Comparison of ENCODE assay signal across 7 mouse cellular contexts in genomic region chr15:84923508-84924181, GRCm38 (mm10). TPM values are rescaled to one million over a fixed set of nuclear protein-coding genes. Genes with fewer than 3 reads are reported as not detected.
DNase-seq lines count a peak whose midpoint lies in the region; ATAC-seq and TF ChIP-seq lines count a peak whose summit lies in the region.

No protein-coding gene starts in this region.

- H3K4me2 ChIP-seq in forebrain, embryonic 14.5 days (ENCODE audit: low read length), result peak overlapping the region; percentile 89

- H3K4me3 ChIP-seq in forebrain, embryonic 14.5 days (ENCODE audit: low read depth, low read length), result peak overlapping the region; percentile 98
- peak overlapping the region; percentile 96 for H3K4me3 ChIP-seq in liver, adult 2 months (ENCODE audit: insufficient read depth, low read depth, low read length)

- peak overlapping the region; percentile 94 for H3K9ac ChIP-seq in forebrain, embryonic 14.5 days (ENCODE audit: low read length)
- H3K9ac ChIP-seq in liver, adult 2 months (ENCODE audit: low read depth, low read length), result peak overlapping the region; percentile 97

- H3K36me3 ChIP-seq in forebrain, embryonic 14.5 days (ENCODE audit: control insufficient read depth, insufficient read depth, low read length), result peaks cover 14% of the 10 kb centered on the region
- peaks cover 12% of the 10 kb centered on the region; the same call in 1 of the 2 replicates for H3K36me3 ChIP-seq in liver, adult 2 months (ENCODE audit: control insufficient read depth, insufficient read depth, low read length)

- TF ChIP-seq CTCF in liver, adult 2 months (IDR thresholded peaks at IDR 0.05; ENCODE audit: low read depth, low read length), result no peak

- H3K27me3 ChIP-seq in forebrain, embryonic 14.5 days (replicated peaks; ENCODE audit: control insufficient read depth, insufficient read depth, low read length), result no peaks in the 10 kb centered on the region
- H3K27me3 ChIP-seq in liver, adult 2 months (ENCODE audit: control insufficient read depth, insufficient read depth, low read length), result no peaks in the 10 kb centered on the region

- peak overlapping the region; percentile 94 for H3K27ac ChIP-seq in forebrain, embryonic 14.5 days (ENCODE audit: low read depth, low read length)
- H3K27ac ChIP-seq in liver, adult 2 months (replicated peaks; ENCODE audit: insufficient read depth, low read depth, low read length), result peak overlapping the region; percentile 97

- TF ChIP-seq POLR2A in liver, adult 2 months (IDR thresholded peaks at IDR 0.05; ENCODE audit: extremely low read depth, insufficient read depth, low read length), result no peak

- peaks cover 5% of the 10 kb centered on the region; the same call in 1 of the 2 replicates for H3K79me2 ChIP-seq in liver, adult 2 months (ENCODE audit: control insufficient read depth, insufficient read depth, low read length)

- WGBS in forebrain, embryonic 14.5 days, result 0% methylated on average over 68 of the region's 68 CpGs
- under 1% methylated on average over 68 of the region's 68 CpGs for WGBS in liver, adult 2 months

- H3K9me3 ChIP-seq in forebrain, embryonic 14.5 days (replicated peaks; ENCODE audit: control insufficient read depth, low read length), result no peaks in the 10 kb centered on the region

- peak; percentile 41 for ATAC-seq in activated CD4-positive, CD25-positive, alpha-beta regulatory T cell, adult 4 months
- ATAC-seq in forebrain, embryonic 14.5 days, result peak; percentile 79
- ATAC-seq in neutrophil, adult 5-6 weeks (ENCODE audit: extremely low read depth, insufficient number of reproducible peaks, low FRiP score, poor library complexity, severe bottlenecking), result peak; percentile 10; the same call in 1 of the 2 replicates

- peak; percentile 69 to 81 for DNase-seq in kidney, postnatal 36 days
- no peak for DNase-seq in kidney, adult 8-10 months
- DNase-seq in forebrain, embryonic 14.5 days (ENCODE audit: low spot score), result peak; percentile 16
- DNase-seq in liver, adult 2 months (ENCODE audit: extremely low read depth, low read depth, low spot score), result peak; percentile 46
- DNase-seq in MN1 (ENCODE audit: low spot score), result no peak

- peaks cover 21% of the 10 kb centered on the region for H3K4me1 ChIP-seq in forebrain, embryonic 14.5 days (ENCODE audit: control insufficient read depth, insufficient read depth, low read length)
- H3K4me1 ChIP-seq in liver, adult 2 months (ENCODE audit: control insufficient read depth, insufficient read depth, low read length), result peaks cover 8% of the 10 kb centered on the region

RNA-seq across cellular contexts. Expression of gene Nup50, which starts 0.4 kb away (rescaled TPM):
- polyA plus RNA-seq in activated CD4-positive, CD25-positive, alpha-beta regulatory T cell, adult 4 months (2017; shearing (Covaris generic)), result 10 to 100 TPM; 22.9 to 24.2 TPM
- polyA plus RNA-seq in forebrain, embryonic 14.5 days (2014; fragmentation: Nextera tagmentation; extraction: Ambion mirVana), result 28.3 and 33.3 TPM in 2 replicates
- total RNA-seq in liver, adult 2 months (2014; rRNA removed), result 9.0 and 9.7 TPM in 2 replicates
- 5.0 and 5.3 TPM in 2 replicates for polyA plus RNA-seq in liver, adult 2 months (2012; rRNA removed)
- 38.1 and 38.2 TPM in 2 replicates for total RNA-seq in neutrophil, adult 5-6 weeks (2017)

RNA-seq across cellular contexts. Expression of gene Gm29666, which starts 3.8 kb away (rescaled TPM):
- under 1 TPM; 0.55 to 0.89 TPM for polyA plus RNA-seq in activated CD4-positive, CD25-positive, alpha-beta regulatory T cell, adult 4 months (2017; shearing (Covaris generic))
- polyA plus RNA-seq in forebrain, embryonic 14.5 days (2014; fragmentation: Nextera tagmentation; extraction: Ambion mirVana), result 0.30 and 0.40 TPM in 2 replicates
- 0.27 and 0.37 TPM in 2 replicates for total RNA-seq in liver, adult 2 months (2014; rRNA removed)
- 0.05 and 0.09 TPM in 2 replicates for polyA plus RNA-seq in liver, adult 2 months (2012; rRNA removed)
- 0.47 and 0.49 TPM in 2 replicates for total RNA-seq in neutrophil, adult 5-6 weeks (2017)

Comparison
In these comparisons a context has a peak if more than half of its experiments do, and no peak if none do; other contexts are left out.
1. DNase-seq: peak in kidney, postnatal 36 days (2 of 2), forebrain, embryonic 14.5 days (single experiment) and liver, adult 2 months (single experiment); none in kidney, adult 8-10 months (0 of 2) and MN1 (single experiment).
2. ATAC-seq: peak in every context shown above with its lines; median percentile 79 in forebrain, embryonic 14.5 days; 41 in activated CD4-positive, CD25-positive, alpha-beta regulatory T cell, adult 4 months; 10 in neutrophil, adult 5-6 weeks.